Mouse (Mus musculus) MEL (cell line): ENCODE measurements at regions not wholly inside any gene's neighbourhood (a gene's known extent, or its start where the extent isn't known, plus 50 kb on each side); places are given as distances from the start of the nearest gene placed in this dataset.

Experiments
- DNase-seq: peaks from one replicate; pipeline ENCODE4 v3.0.0; 2011; ENCODE audit warnings: low read depth, low spot score
- H3K27ac ChIP-seq: 2 replicates; pipeline ENCODE4 v1.5.1; 2012; ENCODE audit warnings: low read depth, mild to moderate bottlenecking, control low read depth, low read length, moderate library complexity; ENCODE audit not compliant: control insufficient read depth
- H3K27me3 ChIP-seq, 2 experiments: fragments of 150-350 bp in 1 of 2; sonication (generic) in 1 of 2; 2 replicates each; pipeline ENCODE4 v1.6.1; 2012; ENCODE audit warnings: low read length in 2 of 2, mild to moderate bottlenecking in 2 of 2, improper control_type of control experiment in 1 of 2, moderate library complexity in 1 of 2; ENCODE audit not compliant: insufficient read depth in 2 of 2, control insufficient read depth in 1 of 2
- H3K36me3 ChIP-seq, 2 experiments: 2 replicates each; pipeline ENCODE4 v1.6.1; 2012 to 2014; ENCODE audit warnings: low read length in 2 of 2, improper control_type of control experiment in 1 of 2, inconsistent platforms in 1 of 2, mild to moderate bottlenecking in 1 of 2; ENCODE audit not compliant: insufficient read depth in 2 of 2, control insufficient read depth in 1 of 2
- H3K4me1 ChIP-seq, 2 experiments: fragments of 150-350 bp in 1 of 2; sonication (generic) in 1 of 2; 2 replicates each; pipeline ENCODE4 v1.6.1; 2012; ENCODE audit warnings: low read length in 2 of 2, improper control_type of control experiment in 1 of 2, mild to moderate bottlenecking in 1 of 2; ENCODE audit not compliant: insufficient read depth in 2 of 2, control insufficient read depth in 1 of 2
- H3K4me3 ChIP-seq, 2 experiments: fragments of 150-350 bp in 1 of 2; sonication (generic) in 1 of 2; 2 replicates each; pipeline ENCODE4 v1.5.1; 2012; ENCODE audit warnings: low read depth in 2 of 2, low read length in 2 of 2, mild to moderate bottlenecking in 2 of 2, moderate library complexity in 2 of 2, control low read depth in 1 of 2, improper control_type of control experiment in 1 of 2; ENCODE audit not compliant: control insufficient read depth in 1 of 2, insufficient read depth in 1 of 2
- H3K79me2 ChIP-seq: 2 replicates; pipeline ENCODE4 v1.6.1; 2012; ENCODE audit warnings: mild to moderate bottlenecking, low read length, moderate library complexity; ENCODE audit not compliant: control insufficient read depth, poor library complexity, insufficient read depth
- H3K9ac ChIP-seq: 2 replicates; pipeline ENCODE4 v1.6.1; 2012; ENCODE audit warnings: low read depth, mild to moderate bottlenecking, control low read depth, low read length, moderate library complexity; ENCODE audit not compliant: control insufficient read depth, poor library complexity, severe bottlenecking
- H3K9me3 ChIP-seq: fragments of 150-350 bp; sonication (generic); replicated peaks from 2 replicates; pipeline ENCODE4 v1.6.1; 2012; ENCODE audit warnings: mild to moderate bottlenecking, low read length, improper control_type of control experiment, moderate library complexity; ENCODE audit not compliant: insufficient read depth
- BHLHE40 ChIP-seq: IDR thresholded peaks from 2 replicates; pipeline ENCODE4 v1.6.1; 2012; ENCODE audit warnings: low read depth, mild to moderate bottlenecking, inconsistent platforms, low read length, improper control_type of control experiment, borderline replicate concordance
- CHD2 ChIP-seq: IDR thresholded peaks from 2 replicates; pipeline ENCODE4 v1.6.1; 2011; ENCODE audit warnings: low read length, improper control_type of control experiment
- ELF1 ChIP-seq: IDR thresholded peaks from 2 replicates; pipeline ENCODE4 v1.6.1; 2014; ENCODE audit warnings: low read depth, mild to moderate bottlenecking, inconsistent platforms, low read length, improper control_type of control experiment, moderate library complexity
- EP300 ChIP-seq, 2 experiments: IDR thresholded peaks; 2 replicates each; pipeline ENCODE4 v1.6.1; 2011; ENCODE audit warnings: improper control_type of control experiment in 2 of 2, low read length in 2 of 2, low read depth in 1 of 2, mild to moderate bottlenecking in 1 of 2
- ETS1 ChIP-seq: IDR thresholded peaks from 2 replicates; pipeline ENCODE4 v1.6.1; 2012; ENCODE audit warnings: low read depth, mild to moderate bottlenecking, inconsistent platforms, low read length, improper control_type of control experiment, moderate library complexity
- GATA1 ChIP-seq: IDR thresholded peaks from 2 replicates; pipeline ENCODE4 v1.6.1; 2011; ENCODE audit warnings: low read depth, low read length, improper control_type of control experiment
- HCFC1 ChIP-seq: IDR thresholded peaks from 2 replicates; pipeline ENCODE4 v1.6.1; 2012; ENCODE audit warnings: low read depth, mild to moderate bottlenecking, inconsistent platforms, low read length, improper control_type of control experiment, moderate library complexity
- MAFK ChIP-seq: IDR thresholded peaks from 2 replicates; pipeline ENCODE4 v1.6.1; 2011; ENCODE audit warnings: low read depth, mild to moderate bottlenecking, low read length, improper control_type of control experiment, borderline replicate concordance
- MAX ChIP-seq: IDR thresholded peaks from 2 replicates; pipeline ENCODE4 v1.6.1; 2011; ENCODE audit warnings: low read length, improper control_type of control experiment
- MEF2A ChIP-seq: IDR thresholded peaks from 2 replicates; pipeline ENCODE4 v1.6.1; 2014; ENCODE audit warnings: low read depth, mild to moderate bottlenecking, inconsistent platforms, low read length, improper control_type of control experiment; ENCODE audit not compliant: poor library complexity, insufficient replicate concordance, severe bottlenecking; ENCODE audit errors: extremely low read depth
- MXI1 ChIP-seq: IDR thresholded peaks from 2 replicates; pipeline ENCODE4 v1.6.1; 2011; ENCODE audit warnings: mild to moderate bottlenecking, low read depth, low read length, improper control_type of control experiment
- MYB ChIP-seq: IDR thresholded peaks from 2 replicates; pipeline ENCODE4 v1.6.1; 2011; ENCODE audit warnings: mild to moderate bottlenecking, low read depth, low read length, improper control_type of control experiment
- NRF1 ChIP-seq: IDR thresholded peaks from 2 replicates; pipeline ENCODE4 v1.6.1; 2014; ENCODE audit warnings: low read depth, mild to moderate bottlenecking, inconsistent platforms, low read length, improper control_type of control experiment, moderate library complexity; ENCODE audit not compliant: poor library complexity, insufficient read depth, severe bottlenecking
- POLR2A ChIP-seq, 2 experiments: IDR thresholded peaks; 2 replicates each; pipeline ENCODE4 v1.6.1; 2011 to 2012; ENCODE audit warnings: low read length in 2 of 2, mild to moderate bottlenecking in 2 of 2, control low read depth in 1 of 2, improper control_type of control experiment in 1 of 2, low read depth in 1 of 2, moderate library complexity in 1 of 2; ENCODE audit not compliant: control insufficient read depth in 1 of 2, insufficient read depth in 1 of 2, poor library complexity in 1 of 2
- POLR2AphosphoS2 ChIP-seq: IDR thresholded peaks from 2 replicates; pipeline ENCODE4 v1.6.1; 2011; ENCODE audit warnings: low read length, improper control_type of control experiment
- POLR2AphosphoS5 ChIP-seq: IDR thresholded peaks from 2 replicates; pipeline ENCODE4 v1.6.1; 2012; ENCODE audit warnings: low read depth, borderline replicate concordance, mild to moderate bottlenecking, inconsistent platforms, low read length, moderate library complexity, mixed read lengths
- RAD21 ChIP-seq: IDR thresholded peaks from 2 replicates; pipeline ENCODE4 v1.6.1; 2011; ENCODE audit warnings: mild to moderate bottlenecking, low read depth, low read length, improper control_type of control experiment
- SIN3A ChIP-seq: IDR thresholded peaks from 2 replicates; pipeline ENCODE4 v1.6.1; 2012; ENCODE audit warnings: low read length, improper control_type of control experiment, inconsistent platforms
- TAL1 ChIP-seq: IDR thresholded peaks from 2 replicates; pipeline ENCODE4 v1.6.1; 2012; ENCODE audit warnings: mild to moderate bottlenecking, inconsistent platforms, low read length, moderate library complexity, mixed read lengths
- TBP ChIP-seq: IDR thresholded peaks from 2 replicates; pipeline ENCODE4 v1.8.0; 2011; ENCODE audit warnings: low read depth, low read length, improper control_type of control experiment
- TCF12 ChIP-seq: IDR thresholded peaks from 2 replicates; pipeline ENCODE4 v1.6.1; 2014; ENCODE audit warnings: low read depth, mild to moderate bottlenecking, inconsistent platforms, low read length, improper control_type of control experiment, moderate library complexity
- UBTF ChIP-seq: IDR thresholded peaks from 2 replicates; pipeline ENCODE4 v1.6.1; 2012; ENCODE audit warnings: low read depth, mild to moderate bottlenecking, inconsistent platforms, low read length, improper control_type of control experiment, moderate library complexity, borderline replicate concordance; ENCODE audit not compliant: insufficient read depth
- USF2 ChIP-seq, 2 experiments: IDR thresholded peaks; 2 replicates each; pipeline ENCODE4 v1.6.1; 2011 to 2012; ENCODE audit warnings: improper control_type of control experiment in 2 of 2, low read length in 2 of 2, borderline replicate concordance in 1 of 2, inconsistent platforms in 1 of 2, low read depth in 1 of 2, mild to moderate bottlenecking in 1 of 2; ENCODE audit not compliant: insufficient read depth in 1 of 2
- ZKSCAN1 ChIP-seq: IDR thresholded peaks from 2 replicates; pipeline ENCODE4 v1.6.1; 2012; ENCODE audit warnings: low read depth, mild to moderate bottlenecking, inconsistent platforms, low read length, improper control_type of control experiment, moderate library complexity
- ZNF384 ChIP-seq: IDR thresholded peaks from 2 replicates; pipeline ENCODE4 v1.6.1; 2012; ENCODE audit warnings: low read depth, mild to moderate bottlenecking, inconsistent platforms, low read length, improper control_type of control experiment

GRCm38 (mm10) chr11:25321494-25321893 is 889.1 kb downstream of the 5730522E02Rik start:
- Histone ChIP-seq H3K27me3 (no peaks in the 10 kb centered on the region), H3K9ac (no peak overlapping the region), H3K9me3 (no peaks in the 10 kb centered on the region), H3K79me2 (no peaks in the 10 kb centered on the region), H3K4me3 (no peak overlapping the region), H3K27ac (no peak overlapping the region), H3K36me3 (no peaks in the 10 kb centered on the region), H3K4me1 (no peaks in the 10 kb centered on the region)
- DNase-seq = no peak
- TF ChIP-seq BHLHE40 (no peak), UBTF (no peak), ZNF384 (no peak), SIN3A (no peak), CHD2 (no peak), MEF2A (no peak), TCF12 (no peak), POLR2AphosphoS2 (no peak), MAX (no peak), MAFK (no peak)

DNA sequence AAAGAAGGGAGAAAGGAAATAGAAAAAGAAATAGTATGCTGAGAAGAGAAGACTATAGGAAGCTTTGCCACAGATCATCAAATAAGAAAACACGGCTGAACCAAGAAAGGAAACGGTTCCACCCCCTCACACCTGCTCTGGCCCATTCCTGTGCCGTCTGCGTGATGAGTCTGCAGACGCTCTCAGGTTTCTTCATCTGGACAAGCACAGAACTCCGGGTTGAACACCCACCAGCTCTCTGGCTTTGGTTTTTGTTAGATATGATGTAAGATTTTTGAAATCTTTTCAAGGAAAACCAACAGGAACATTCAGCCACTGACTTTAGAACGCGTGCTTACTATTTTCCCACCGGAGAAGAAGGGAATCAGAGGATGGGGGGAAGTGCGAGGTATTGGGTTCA is 895.9 kb downstream of the 5730522E02Rik start:
- TF ChIP-seq MXI1 (no peak), MYB (no peak), RAD21 (no peak), UBTF (no peak), GATA1 (no peak), ZKSCAN1 (no peak)
- no peaks in the 10 kb centered on the region for H3K36me3 ChIP-seq

DNA sequence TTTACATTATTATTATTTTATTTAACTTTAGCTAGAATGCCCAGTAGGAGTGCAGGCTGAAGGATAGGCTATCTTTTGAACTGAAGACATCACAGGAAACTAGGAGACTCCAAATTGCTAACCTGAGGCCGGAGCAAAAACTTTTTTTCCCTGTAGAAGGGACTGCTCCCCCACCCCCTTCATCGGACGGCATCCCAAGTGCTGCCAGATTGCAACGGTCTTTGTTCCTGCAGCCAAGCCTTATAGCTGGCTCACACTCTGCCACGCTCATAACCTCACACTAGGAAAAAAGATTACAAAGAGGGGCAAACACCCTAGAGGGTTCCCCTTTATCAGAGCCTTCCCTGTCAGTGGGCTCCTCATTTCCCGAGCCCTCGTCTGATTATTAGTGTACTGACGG is 896.7 kb downstream of the 5730522E02Rik start:
- H3K79me2 ChIP-seq = no peaks in the 10 kb centered on the region
- DNase-seq = no peak
- H3K9me3 ChIP-seq = no peaks in the 10 kb centered on the region
- H3K27me3 ChIP-seq = no peaks in the 10 kb centered on the region
- H3K9ac ChIP-seq = no peak overlapping the region
- no peak overlapping the region for H3K4me3 ChIP-seq
- H3K4me1 ChIP-seq = no peaks in the 10 kb centered on the region
- no peak overlapping the region for H3K27ac ChIP-seq
- H3K36me3 ChIP-seq = no peaks in the 10 kb centered on the region
- TF ChIP-seq ZNF384 (no peak), POLR2A (IDR thresholded peaks at IDR 0.05; ENCODE audit: control insufficient read depth in 1 of 2, insufficient read depth in 1 of 2, low read depth in 1 of 2, low read length in 2 of 2, poor library complexity in 1 of 2) (no peak), HCFC1 (no peak), TCF12 (no peak), UBTF (no peak), ETS1 (no peak), MAX (no peak), USF2 (IDR thresholded peaks at IDR 0.05; ENCODE audit: borderline replicate concordance in 1 of 2, insufficient read depth in 1 of 2, low read depth in 1 of 2, low read length in 2 of 2) (no peak), POLR2AphosphoS2 (no peak), TBP (no peak), BHLHE40 (no peak), POLR2AphosphoS5 (no peak), NRF1 (no peak), RAD21 (no peak), ELF1 (no peak), EP300 (IDR thresholded peaks at IDR 0.05; ENCODE audit: low read depth in 1 of 2, low read length in 2 of 2) (no peak), TAL1 (no peak)

More for the DNA sequence above, 895.9 kb downstream of the 5730522E02Rik start:
- no peak for DNase-seq
- no peak overlapping the region for H3K4me3 ChIP-seq
- H3K9ac ChIP-seq = no peak overlapping the region
- no peaks in the 10 kb centered on the region for H3K27me3 ChIP-seq
- H3K79me2 ChIP-seq = no peaks in the 10 kb centered on the region
- no peaks in the 10 kb centered on the region for H3K4me1 ChIP-seq
- no peaks in the 10 kb centered on the region for H3K9me3 ChIP-seq
- no peak overlapping the region for H3K27ac ChIP-seq
